Mouse (Mus musculus) spleen, adult 2 months (tissue): ENCODE data around the gene Phlda1. TPM values are rescaled to one million over a fixed set of nuclear protein-coding genes. Genes with fewer than 3 reads are reported as not detected.

Source experiments
- DNase-seq, 2 experiments: peaks; one replicate each; pipeline versions ENCODE4 v3.0.0 to v3.0.0-alpha.2; 2012 to 2021; ENCODE audit warnings: low spot score in 2 of 2, low read depth in 1 of 2
- H3K27ac ChIP-seq: fragments of 200-500 bp; 2 replicates; pipeline ENCODE4 v1.5.1; 2012; ENCODE audit warnings: low read length, inconsistent platforms; ENCODE audit not compliant: insufficient read depth
- H3K27me3 ChIP-seq: fragments of 200-500 bp; 2 replicates; pipeline ENCODE4 v1.6.1; 2012; ENCODE audit warnings: mild to moderate bottlenecking, moderate library complexity, low read length, inconsistent platforms; ENCODE audit not compliant: control insufficient read depth, insufficient read depth
- H3K36me3 ChIP-seq: fragments of 200-500 bp; 2 replicates; pipeline ENCODE4 v1.6.1; 2012; ENCODE audit warnings: mild to moderate bottlenecking, low read length, inconsistent platforms; ENCODE audit not compliant: control insufficient read depth, insufficient read depth
- H3K4me1 ChIP-seq: fragments of 200-500 bp; 2 replicates; pipeline ENCODE4 v1.6.1; 2011; ENCODE audit warnings: inconsistent platforms; ENCODE audit not compliant: control insufficient read depth, insufficient read depth, insufficient read length
- H3K4me3 ChIP-seq: fragments of 200-500 bp; 2 replicates; pipeline ENCODE4 v1.5.1; 2011; ENCODE audit warnings: mild to moderate bottlenecking, inconsistent platforms; ENCODE audit not compliant: insufficient read depth, insufficient read length; ENCODE audit errors: extremely low read depth
- CTCF ChIP-seq: fragments of 200-500 bp; IDR thresholded peaks from 2 replicates; pipeline ENCODE4 v1.5.1; 2011; ENCODE audit warnings: mild to moderate bottlenecking, inconsistent platforms; ENCODE audit not compliant: insufficient read depth, insufficient read length, insufficient replicate concordance; ENCODE audit errors: extremely low read depth
- POLR2A ChIP-seq: fragments of 200-500 bp; IDR thresholded peaks from 2 replicates; pipeline ENCODE4 v1.6.1; 2011; ENCODE audit warnings: low read depth, low read length, inconsistent platforms
- WGBS: fragments of 180-500 bp; shearing (Covaris S2); methylation state at CpG from one replicate; pipeline ENCODE4 v1.1.7; 2018; 5-methylcytosine and 5-hydroxymethylcytosine counted together
- polyA plus RNA-seq: library from polyadenylated mRNA; depleted of rRNA; stranded (reverse); fragments of >200 nt; gene quantifications from 2 replicates; pipeline ENCODE4 v1.2.3, GENCODE M21; 2012

Phlda1 gene
- polyA plus RNA-seq, 1 experiment, result 5.0 TPM

DNA sequence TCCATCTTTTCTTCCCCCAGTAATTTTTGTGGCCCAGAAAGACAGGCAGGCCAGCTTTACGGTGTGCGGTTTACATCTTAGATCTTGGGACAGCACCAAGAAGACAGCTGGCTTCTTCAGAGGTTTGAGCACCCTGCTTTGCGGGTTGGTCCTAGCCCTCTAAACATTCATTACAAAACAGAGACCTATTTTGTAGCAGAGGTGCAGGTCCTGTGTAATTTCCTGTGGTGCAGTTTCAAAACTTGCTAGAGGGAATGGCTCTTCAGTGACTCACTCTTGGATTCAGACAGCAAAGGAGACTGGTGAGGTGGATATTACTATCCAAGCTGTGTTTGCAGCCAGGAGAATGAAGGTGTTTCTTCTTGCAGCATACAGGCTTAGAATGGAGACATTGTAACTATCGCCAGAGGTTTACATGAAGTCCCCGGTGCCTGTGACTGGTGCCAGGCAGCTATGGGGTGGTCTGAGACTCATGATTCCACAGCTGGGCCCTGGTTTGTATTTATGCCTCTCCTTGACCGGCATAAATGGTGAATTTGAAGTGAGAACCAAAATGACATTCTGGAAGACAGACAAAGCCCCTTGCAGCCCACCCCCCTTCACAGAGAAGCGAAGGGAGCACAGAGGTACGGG, 10.8 kb downstream of the Phlda1 start:
- no peak for TF ChIP-seq CTCF
- TF ChIP-seq POLR2A, result no peak
- peaks cover 6% of the 10 kb centered on the region; the same call in 1 of the 2 replicates for H3K4me1 ChIP-seq
- H3K36me3 ChIP-seq, result no peaks in the 10 kb centered on the region
- H3K4me3 ChIP-seq, result no peak overlapping the region
- no peak overlapping the region for H3K27ac ChIP-seq
- DNase-seq, result no peak
- 76% methylated on average over 8 of the region's 8 CpGs for WGBS
- no peaks in the 10 kb centered on the region for H3K27me3 ChIP-seq

DNA sequence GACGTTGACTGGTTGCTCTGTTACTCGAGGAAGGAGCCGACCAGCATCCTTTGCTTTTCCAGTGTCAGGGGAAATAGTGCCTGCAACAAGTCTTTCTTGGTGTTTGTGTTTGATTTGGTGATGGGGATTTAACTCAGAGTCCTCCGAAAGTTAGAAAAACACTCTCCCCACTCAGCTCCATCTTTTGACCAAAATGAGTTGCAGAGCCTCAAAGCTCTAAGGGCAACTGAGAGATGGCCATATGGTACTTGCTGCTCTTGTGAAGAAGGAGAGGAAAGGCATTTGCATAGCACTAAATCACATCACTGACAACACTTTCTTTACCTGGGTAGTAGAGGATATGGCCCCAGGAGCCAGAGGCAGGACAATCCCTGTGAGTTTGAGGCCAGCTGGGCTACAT, 12.3 kb downstream of the Phlda1 start:
- no peak for DNase-seq
- no peak for TF ChIP-seq CTCF
- 91% methylated on average over 4 of the region's 4 CpGs for WGBS
- Histone ChIP-seq H3K27ac (no peak overlapping the region), H3K27me3 (no peaks in the 10 kb centered on the region), H3K4me1 (peaks cover 6% of the 10 kb centered on the region; the same call in 1 of the 2 replicates), H3K4me3 (no peak overlapping the region), H3K36me3 (no peaks in the 10 kb centered on the region)

DNA sequence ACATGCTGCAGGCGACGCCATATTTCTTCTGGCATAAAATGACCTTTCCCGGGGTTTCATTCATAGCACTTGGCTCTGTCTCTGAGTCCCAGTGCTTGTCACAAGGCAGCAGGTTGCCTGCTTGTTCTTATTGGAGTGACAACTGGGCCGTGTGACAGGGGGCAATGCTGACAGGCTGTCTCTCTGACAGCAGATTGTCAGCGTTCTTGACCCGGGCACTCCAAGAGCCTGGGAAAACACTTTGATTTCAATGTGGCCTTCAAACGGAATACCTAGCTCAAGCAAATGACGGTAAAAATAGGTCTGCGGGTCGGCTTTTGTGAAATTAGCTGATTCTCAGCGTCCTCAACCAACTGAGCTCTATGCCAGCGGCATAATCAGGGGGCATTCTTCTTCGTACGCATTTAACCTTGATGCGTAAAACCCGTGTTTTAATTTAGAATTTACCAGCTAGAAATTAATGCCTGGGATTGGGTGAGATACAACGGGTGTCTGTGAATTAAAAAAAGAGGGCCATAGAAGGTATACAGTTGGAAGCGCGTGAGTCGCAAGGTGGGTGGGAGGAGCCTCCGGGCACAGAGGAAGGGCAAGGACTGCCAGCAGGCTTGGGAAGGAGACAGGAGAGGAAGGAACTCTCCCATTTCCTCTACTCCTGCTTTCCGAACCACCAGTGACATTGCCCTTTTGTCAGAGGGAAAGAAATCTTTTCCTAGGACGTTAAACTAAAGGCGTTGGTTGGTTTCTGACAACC, 13.7 kb downstream of the Phlda1 start:
- no peak for DNase-seq
- 76% methylated on average over 24 of the region's 24 CpGs for WGBS
- H3K4me3 ChIP-seq, result no peak overlapping the region
- H3K4me1 ChIP-seq, result peaks cover 6% of the 10 kb centered on the region; the same call in 1 of the 2 replicates
- no peak overlapping the region for H3K27ac ChIP-seq
- H3K36me3 ChIP-seq, result no peaks in the 10 kb centered on the region
- no peaks in the 10 kb centered on the region for H3K27me3 ChIP-seq
- TF ChIP-seq POLR2A (no peak), CTCF (no peak)

DNA sequence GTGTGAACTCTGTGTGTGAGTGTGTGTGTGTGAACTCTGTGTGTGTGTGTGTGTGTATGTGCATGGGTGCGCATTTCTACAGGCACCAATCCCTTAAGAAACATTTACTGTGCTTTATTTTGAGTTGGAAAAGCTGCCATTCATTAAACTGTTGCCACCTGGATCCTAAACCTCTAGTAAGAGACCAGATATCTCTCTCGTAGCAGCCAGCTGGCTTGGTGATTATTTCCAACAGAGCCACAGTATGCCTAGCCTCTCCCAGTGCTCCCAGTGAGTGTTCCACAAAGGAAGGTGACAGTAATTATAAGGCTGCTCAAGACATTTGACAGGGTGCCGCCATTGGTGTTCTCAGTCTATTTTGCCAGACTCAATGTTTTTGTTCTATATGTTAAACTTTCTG, 14.5 kb downstream of the Phlda1 start:
- Histone ChIP-seq H3K4me1 (peaks cover 6% of the 10 kb centered on the region; the same call in 1 of the 2 replicates), H3K27me3 (no peaks in the 10 kb centered on the region), H3K4me3 (no peak overlapping the region), H3K27ac (no peak overlapping the region), H3K36me3 (no peaks in the 10 kb centered on the region)
- DNase-seq, result no peak
- no peak for TF ChIP-seq POLR2A
- TF ChIP-seq CTCF, result no peak
- 85% methylated on average over 3 of the region's 3 CpGs for WGBS

DNA sequence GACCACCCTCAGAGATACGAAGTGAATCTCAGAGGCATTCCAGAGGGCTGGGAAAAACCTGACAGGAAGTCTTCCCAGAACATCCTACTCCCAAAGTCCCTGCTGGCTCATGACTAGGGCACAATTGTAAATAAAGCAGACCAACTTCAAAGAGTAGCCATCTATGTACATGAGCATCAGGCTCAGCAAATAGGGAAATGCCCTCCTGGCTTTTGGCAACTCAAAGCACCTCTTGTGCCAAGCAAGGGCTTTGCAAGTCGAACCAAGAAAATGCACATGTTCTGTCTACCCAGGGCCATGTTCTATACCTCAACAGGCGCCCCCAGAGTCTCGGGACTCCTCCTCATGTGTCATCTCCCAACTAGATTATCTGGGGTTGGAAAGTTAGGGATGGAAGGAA, 15.6 kb downstream of the Phlda1 start:
- 82% methylated on average over 4 of the region's 4 CpGs for WGBS
- Histone ChIP-seq H3K27ac (no peak overlapping the region), H3K36me3 (no peaks in the 10 kb centered on the region), H3K4me1 (peaks cover 1% of the 10 kb centered on the region; the same call in 1 of the 2 replicates), H3K4me3 (no peak overlapping the region), H3K27me3 (no peaks in the 10 kb centered on the region)
- DNase-seq, result no peak
- TF ChIP-seq POLR2A, result no peak
- no peak for TF ChIP-seq CTCF

DNA sequence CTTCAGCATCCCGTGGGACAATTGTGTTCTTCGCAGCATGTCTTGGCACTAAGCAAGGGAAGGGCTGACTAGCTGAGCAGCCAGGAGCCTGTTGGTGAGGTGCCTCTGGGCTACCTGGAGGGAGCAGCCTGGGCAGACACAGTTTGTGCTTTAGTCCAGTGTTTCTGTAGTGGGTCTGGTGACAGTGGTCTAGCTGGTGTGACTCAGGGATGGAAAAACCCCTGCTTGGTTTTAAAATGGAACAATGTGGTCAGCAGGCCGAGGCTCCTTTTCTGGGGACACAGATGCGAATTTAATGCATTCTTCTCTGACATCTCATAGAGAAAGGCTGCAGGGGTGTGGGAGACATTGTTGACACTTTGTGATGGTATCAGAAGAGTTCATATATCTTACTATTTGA, 16.1 kb downstream of the Phlda1 start:
- no peaks in the 10 kb centered on the region for H3K27me3 ChIP-seq
- H3K4me3 ChIP-seq, result no peak overlapping the region
- no peak overlapping the region for H3K27ac ChIP-seq
- no peak for DNase-seq
- H3K36me3 ChIP-seq, result no peaks in the 10 kb centered on the region
- TF ChIP-seq CTCF, result no peak
- no peak for TF ChIP-seq POLR2A
- no peaks in the 10 kb centered on the region for H3K4me1 ChIP-seq
- 89% methylated on average over 4 of the region's 4 CpGs for WGBS

DNA sequence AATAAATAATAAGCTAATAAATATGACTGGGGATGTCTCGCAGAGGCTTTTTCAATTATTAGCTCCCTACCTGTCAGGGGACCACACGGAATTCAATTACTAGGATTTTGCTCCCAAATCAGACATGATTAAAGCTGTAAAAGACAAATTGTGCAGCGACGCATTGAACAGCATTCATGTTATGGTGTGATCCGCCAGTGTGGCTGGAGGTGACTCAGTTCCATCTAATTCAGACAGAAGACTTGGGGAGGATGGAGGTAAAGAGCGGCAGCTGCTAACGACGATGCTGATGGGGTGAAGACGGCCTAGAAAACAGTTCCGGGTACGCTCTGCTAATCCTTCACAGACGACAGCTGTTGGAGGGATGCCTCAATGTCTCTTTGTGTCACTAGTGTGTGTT, 17.8 kb downstream of the Phlda1 start:
- TF ChIP-seq CTCF (no peak), POLR2A (no peak)
- Histone ChIP-seq H3K4me3 (no peak overlapping the region), H3K27me3 (no peaks in the 10 kb centered on the region), H3K27ac (no peak overlapping the region), H3K4me1 (no peaks in the 10 kb centered on the region), H3K36me3 (no peaks in the 10 kb centered on the region)
- 93% methylated on average over 12 of the region's 12 CpGs for WGBS
- no peak for DNase-seq
